Mouse (Mus musculus) neutrophil, adult 5-6 weeks (primary cell): ENCODE results near the gene Gmpr2. TPM values are rescaled to one million over a fixed set of nuclear protein-coding genes. Genes with fewer than 3 reads are reported as not detected.

ENCODE experiments used
- ATAC-seq: fragments of 151-379, 151-347 bp; 2 replicates; pipeline ENCODE4 v1.8.0; 2017; ENCODE audit warnings: mild to moderate bottlenecking, moderate TSS enrichment; ENCODE audit not compliant: insufficient number of reproducible peaks, poor library complexity, low FRiP score, severe bottlenecking; ENCODE audit errors: extremely low read depth
- total RNA-seq: library from RNA; stranded (forward); fragments of 200-1000 nt; gene quantifications from 2 replicates; pipeline ENCODE4 v1.2.3, GENCODE M21; 2017

Gmpr2 gene
- total RNA-seq, 1 experiment from 2014 or later, result 44.8 TPM

DNA sequence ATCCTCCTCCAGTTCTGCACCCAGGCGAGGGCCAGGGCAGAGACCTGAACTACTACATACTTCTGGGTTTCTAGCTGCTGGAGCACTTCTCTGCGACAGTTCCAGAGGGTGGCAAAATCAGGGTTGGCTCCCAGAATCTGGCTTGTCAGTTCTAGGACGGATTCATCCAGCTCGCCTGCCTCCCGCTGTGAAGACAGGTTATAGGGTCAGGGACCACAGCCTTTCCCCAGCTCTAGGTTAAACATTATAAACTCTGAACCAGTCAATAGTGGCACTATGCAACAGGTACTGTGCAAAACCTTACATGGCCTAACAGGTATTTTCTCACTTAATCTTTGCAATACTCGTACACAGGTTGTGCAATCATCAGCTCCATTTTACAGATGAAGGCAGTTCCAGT lies 49.3 kb downstream of the Gmpr2 start:
- no peak for ATAC-seq

DNA sequence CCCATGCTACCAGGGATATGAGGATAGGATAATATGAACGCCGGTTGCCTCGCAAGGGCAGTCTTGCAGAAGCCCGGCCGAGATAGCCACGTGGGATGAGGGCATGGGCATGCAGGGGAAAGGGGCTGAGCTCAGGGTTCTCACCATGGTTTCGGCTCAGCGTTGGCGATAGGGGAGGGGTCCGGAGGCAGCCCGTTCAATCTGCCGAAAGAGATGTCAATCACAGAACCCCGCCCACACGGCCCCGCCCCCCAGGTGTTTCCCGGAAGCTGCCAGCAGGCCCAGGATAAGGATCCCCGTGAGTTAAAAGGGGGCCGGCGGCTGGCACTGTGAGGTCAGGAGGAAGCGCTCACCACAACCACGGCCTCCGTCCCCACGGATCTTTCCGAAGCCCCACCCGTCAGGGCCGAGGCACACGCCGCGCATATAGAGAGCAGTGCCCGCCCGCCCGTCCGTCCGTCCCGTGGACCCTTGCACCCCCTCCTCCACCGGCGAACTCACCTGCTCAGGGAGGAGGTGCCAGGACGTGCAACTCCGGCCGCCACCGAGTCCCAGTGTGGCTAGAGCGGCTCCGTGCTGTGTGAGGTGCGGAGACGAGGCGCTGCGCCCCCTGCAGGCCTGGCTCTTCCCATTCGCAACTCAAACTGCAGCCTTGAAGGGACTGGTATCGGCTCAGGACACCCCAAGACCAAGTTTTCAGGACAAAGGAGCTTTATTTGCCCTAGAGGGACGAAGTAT lies 50.1 kb downstream of the Gmpr2 start, which contains the start of gene Rabggta:
Gene Rabggta (minus strand): TSS at position 564 of the 738 bp plus-strand sequence.
- peak; percentile 72 for ATAC-seq

DNA sequence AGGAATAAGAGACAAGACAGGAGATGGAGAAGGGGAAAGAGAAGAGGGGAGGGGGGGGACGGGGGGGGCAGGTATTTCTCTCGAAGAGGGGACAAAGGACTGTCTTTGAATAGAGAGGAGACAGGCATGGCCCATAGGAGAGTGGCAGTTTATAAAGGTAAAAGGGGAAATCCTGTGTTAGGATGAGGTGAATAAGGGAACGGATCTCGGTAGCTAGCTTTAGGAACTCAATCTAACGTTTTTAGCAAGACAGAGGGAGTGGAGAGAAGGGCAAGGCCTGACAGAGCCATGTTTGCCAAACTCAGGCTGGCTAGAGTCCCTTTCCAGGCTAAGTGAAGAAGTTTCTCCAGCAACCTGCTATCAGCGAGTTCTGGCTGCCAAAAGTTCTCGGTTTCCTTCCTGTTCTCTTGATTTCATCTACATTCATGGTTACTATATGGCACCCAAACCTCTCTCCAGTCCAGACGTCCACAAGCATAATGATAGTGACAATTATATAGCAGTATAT lies 50.8 kb downstream of the Gmpr2 start:
- ATAC-seq, result no peak

DNA sequence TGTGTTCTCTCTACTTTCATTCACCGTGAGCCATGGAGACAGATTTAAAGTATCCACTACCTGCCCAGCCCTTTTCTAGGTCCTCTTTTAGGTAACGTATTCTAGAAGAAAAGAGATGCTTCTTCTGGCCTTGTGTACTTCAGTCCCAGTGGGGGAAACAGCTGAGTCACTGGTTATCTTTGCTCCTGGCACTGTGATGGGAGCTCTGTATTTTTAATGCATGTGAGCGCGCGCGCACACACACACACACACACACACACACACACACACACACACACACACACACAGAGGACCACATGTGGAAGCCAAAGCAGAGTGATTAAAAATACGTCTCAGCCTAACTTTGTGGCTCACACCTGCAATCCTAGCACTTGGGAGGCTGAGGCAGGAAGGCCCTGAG lies 51.7 kb downstream of the Gmpr2 start:
- no peak for ATAC-seq

DNA sequence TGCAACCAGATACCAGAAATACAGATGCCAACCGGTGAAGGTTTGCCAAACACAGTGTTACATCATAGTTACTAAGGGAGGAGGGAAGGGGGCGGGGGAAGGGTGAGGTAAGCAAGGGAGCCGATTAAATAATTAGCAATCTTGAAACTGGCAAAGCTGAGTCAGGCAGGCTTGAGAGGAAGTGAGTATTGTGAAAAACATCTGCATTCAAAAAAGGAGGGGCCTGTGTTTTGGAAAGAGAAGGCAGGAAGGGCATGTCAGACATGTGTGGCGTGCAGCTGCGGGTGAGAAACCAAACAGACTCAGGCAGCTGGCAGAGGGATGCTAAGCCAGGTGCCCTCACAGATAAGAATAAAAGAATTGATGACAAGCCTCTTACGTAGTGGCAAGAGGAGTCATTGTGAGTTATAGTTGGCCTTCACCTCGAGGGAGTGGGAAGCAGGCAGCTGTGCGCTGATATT lies 52.7 kb downstream of the Gmpr2 start:
- ATAC-seq, result peak; percentile 61

DNA sequence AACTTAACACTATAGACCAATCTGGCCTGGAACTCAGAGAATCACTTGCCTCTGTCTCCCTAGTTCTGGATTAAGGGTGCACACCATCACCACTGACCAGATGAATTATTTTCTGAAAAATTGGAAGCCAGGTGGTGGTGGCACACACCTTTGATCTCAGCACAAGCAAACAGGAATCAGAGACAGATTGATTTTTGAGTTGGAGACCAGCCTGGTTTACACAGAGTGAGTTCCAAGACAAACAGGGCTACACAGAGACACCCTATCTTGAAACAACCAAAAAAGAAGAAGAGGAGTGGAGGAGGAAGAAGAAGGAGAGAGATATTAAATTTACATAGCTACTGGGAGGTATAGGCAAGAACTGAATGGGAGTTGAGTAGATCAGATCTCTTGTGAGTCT lies 54.5 kb downstream of the Gmpr2 start:
- ATAC-seq, result no peak

DNA sequence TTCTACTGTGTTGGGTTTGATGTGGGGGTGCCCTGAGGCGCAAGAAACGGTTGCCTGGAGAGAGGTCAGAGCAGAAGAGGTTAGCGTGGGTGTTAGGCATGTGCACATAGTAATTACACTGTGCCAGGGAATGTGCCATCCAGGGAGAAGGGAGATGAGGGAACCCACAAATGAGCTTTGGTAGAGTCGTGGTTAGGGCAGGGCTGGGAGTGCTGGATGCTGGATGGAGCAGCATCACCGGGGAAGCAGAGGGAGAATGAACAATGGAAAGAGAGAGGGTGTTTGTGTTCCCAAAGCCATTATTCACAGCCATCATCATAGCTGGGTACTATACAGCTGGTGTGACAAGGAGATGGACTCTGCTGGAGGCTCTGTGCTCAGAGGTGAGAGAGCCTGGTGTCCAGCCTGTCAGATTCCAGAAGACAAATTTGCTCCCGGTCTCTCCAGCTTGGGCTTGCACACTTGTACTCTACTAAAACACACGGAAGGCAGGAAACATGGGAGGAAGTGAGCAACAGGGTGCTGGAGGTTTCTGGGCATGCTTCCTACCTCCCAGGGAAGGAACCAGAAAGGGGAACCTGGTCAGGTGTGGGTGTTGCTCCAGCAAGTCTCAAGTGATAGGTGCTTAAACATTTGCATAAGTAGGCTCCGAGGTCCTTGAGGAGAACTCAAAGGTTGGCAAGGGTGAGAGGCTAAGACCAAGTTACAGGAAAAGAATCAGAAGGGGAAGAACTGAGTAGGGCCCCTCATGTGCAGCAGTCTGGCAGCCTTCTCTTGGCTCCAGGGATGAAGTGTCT lies 56.3 kb downstream of the Gmpr2 start:
- ATAC-seq, result peak; percentile 44; the same call in 1 of the 2 replicates

Other genes starting within 250 kb of the Gmpr2 start
- 22.9 and 24.1 TPM in 2 replicates for gene Dhrs4, start 193.2 kb upstream of the Gmpr2 start, total RNA-seq
- 0.74 TPM in 1 of 2 replicates, not detected in the other for gene Carmil3, start 181.3 kb upstream of the Gmpr2 start, total RNA-seq
- gene Cpne6, start 161.5 kb upstream of the Gmpr2 start, total RNA-seq, result not detected in 2 replicates
- gene Nrl, start 147.0 kb upstream of the Gmpr2 start, total RNA-seq, result 0.12 TPM in 1 of 2 replicates, not detected in the other
- 38.6 and 38.8 TPM in 2 replicates for gene Pck2, start 131.7 kb upstream of the Gmpr2 start, total RNA-seq
- gene Dcaf11, start 111.9 kb upstream of the Gmpr2 start, total RNA-seq, result 82.2 and 98.6 TPM in 2 replicates
- 6.9 and 9.1 TPM in 2 replicates for gene A730061H03Rik, start 111.5 kb upstream of the Gmpr2 start, total RNA-seq
- not detected in 2 replicates for gene Fitm1, start 96.3 kb upstream of the Gmpr2 start, total RNA-seq
- gene Psme1, start 93.8 kb upstream of the Gmpr2 start, total RNA-seq, result 254 and 295 TPM in 2 replicates
- 5.0 TPM in 2 replicates for gene Emc9, start 86.6 kb upstream of the Gmpr2 start, total RNA-seq
- 164 and 175 TPM in 2 replicates for gene Psme2, start 80.8 kb upstream of the Gmpr2 start, total RNA-seq
- gene Rnf31, start 80.2 kb upstream of the Gmpr2 start, total RNA-seq, result 73.4 and 82.3 TPM in 2 replicates
- 163 and 164 TPM in 2 replicates for gene Irf9, start 68.4 kb upstream of the Gmpr2 start, total RNA-seq
- not detected in 2 replicates for gene Rec8, start 53.9 kb upstream of the Gmpr2 start, total RNA-seq
- 4.2 and 11.3 TPM in 2 replicates for gene Ipo4, start 36.0 kb upstream of the Gmpr2 start, total RNA-seq
- 2.1 and 2.8 TPM in 2 replicates for gene Gm49378, start 34.0 kb upstream of the Gmpr2 start, total RNA-seq
- 40.7 and 42.5 TPM in 2 replicates for gene Tm9sf1, start 28.1 kb upstream of the Gmpr2 start, total RNA-seq
- 0.98 and 2.1 TPM in 2 replicates for gene Tssk4, start 21.8 kb upstream of the Gmpr2 start, total RNA-seq
- gene Mdp1, start 11.4 kb upstream of the Gmpr2 start, total RNA-seq, result 40.6 and 42.1 TPM in 2 replicates
- gene Nedd8, start 183 bp downstream of the Gmpr2 start, total RNA-seq, result 158 and 211 TPM in 2 replicates
- 64.8 and 68.2 TPM in 2 replicates for gene Tinf2, start 9.9 kb downstream of the Gmpr2 start, total RNA-seq
- 6.9 and 9.5 TPM in 2 replicates for gene Tgm1, start 42.0 kb downstream of the Gmpr2 start, total RNA-seq
- gene Rabggta, start 50.3 kb downstream of the Gmpr2 start, total RNA-seq, result 27.2 and 36.8 TPM in 2 replicates
- gene Dhrs1, start 73.7 kb downstream of the Gmpr2 start, total RNA-seq, result 20.4 and 28.0 TPM in 2 replicates
- 12.1 and 15.8 TPM in 2 replicates for gene Nop9, start 73.8 kb downstream of the Gmpr2 start, total RNA-seq
- 0.49 TPM in 1 of 2 replicates, not detected in the other for gene Cideb, start 86.5 kb downstream of the Gmpr2 start, total RNA-seq
- 0.25 and 0.81 TPM in 2 replicates for gene Ltb4r2, start 89.5 kb downstream of the Gmpr2 start, total RNA-seq
- 12.9 and 14.6 TPM in 2 replicates for gene Ltb4r1, start 94.0 kb downstream of the Gmpr2 start, total RNA-seq
- gene Adcy4, start 112.2 kb downstream of the Gmpr2 start, total RNA-seq, result 0.49 TPM in 1 of 2 replicates, not detected in the other
- gene Ripk3, start 116.9 kb downstream of the Gmpr2 start, total RNA-seq, result 17.3 and 30.9 TPM in 2 replicates
- gene Nfatc4, start 151.2 kb downstream of the Gmpr2 start, total RNA-seq, result not detected in 2 replicates
- gene Nynrin, start 182.1 kb downstream of the Gmpr2 start, total RNA-seq, result 0.23 and 0.25 TPM in 2 replicates
- gene Cbln3, start 212.5 kb downstream of the Gmpr2 start, total RNA-seq, result 0.37 TPM in 1 of 2 replicates, not detected in the other
- gene Khnyn, start 213.0 kb downstream of the Gmpr2 start, total RNA-seq, result 157 and 158 TPM in 2 replicates
- 9.7 and 16.3 TPM in 2 replicates for gene Sdr39u1, start 228.4 kb downstream of the Gmpr2 start, total RNA-seq